Mouse (Mus musculus): ENCODE measurements around the gene Uqcr11.

Uqcr11 gene

DNA sequence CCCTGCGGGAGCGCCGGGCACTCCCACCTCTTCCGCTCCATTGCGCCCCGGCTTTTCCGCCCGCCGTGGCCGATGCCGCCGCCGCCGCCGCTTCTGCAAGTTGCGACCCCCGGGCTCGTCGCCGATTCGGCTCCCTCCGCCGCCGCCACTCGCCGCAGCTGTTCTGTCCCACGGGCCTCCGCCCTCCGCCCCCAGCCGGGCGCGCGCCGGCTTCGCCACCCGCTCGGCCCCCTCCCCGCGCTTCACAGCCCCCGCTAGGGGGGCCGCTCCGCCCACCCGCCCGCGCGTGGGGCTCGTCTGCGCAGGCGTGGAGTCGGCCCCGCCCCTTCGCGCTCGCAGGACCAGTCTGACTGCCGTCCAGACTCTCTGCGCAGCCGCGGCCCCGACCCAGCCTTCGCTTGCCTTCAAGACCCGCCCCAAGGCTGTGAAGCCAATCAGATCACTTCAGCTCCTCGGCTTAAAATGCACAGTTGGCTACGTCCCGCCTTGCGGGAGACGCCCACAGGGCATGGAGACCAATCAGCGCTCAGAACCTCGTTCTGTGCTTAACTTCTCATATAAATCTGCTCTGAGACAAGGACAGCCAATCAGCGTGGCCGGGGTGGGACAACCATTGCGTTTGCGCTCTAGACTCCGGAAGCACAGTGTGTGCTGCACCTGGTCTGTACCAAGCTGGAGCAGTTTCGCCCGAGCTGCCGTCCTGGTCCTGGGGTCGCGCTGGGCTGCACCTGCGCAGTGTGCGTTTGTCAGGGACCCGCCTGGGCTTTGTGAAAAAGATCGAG lies 7.2 kb downstream of the Uqcr11 start, which contains the start of gene Mbd3:
Gene Mbd3, minus strand, starts transcription at position 360 of the 782 bp plus-strand sequence.
- DNase-seq (ENCODE audit: low read depth, low spot score), result peak; percentile 99

DNA sequence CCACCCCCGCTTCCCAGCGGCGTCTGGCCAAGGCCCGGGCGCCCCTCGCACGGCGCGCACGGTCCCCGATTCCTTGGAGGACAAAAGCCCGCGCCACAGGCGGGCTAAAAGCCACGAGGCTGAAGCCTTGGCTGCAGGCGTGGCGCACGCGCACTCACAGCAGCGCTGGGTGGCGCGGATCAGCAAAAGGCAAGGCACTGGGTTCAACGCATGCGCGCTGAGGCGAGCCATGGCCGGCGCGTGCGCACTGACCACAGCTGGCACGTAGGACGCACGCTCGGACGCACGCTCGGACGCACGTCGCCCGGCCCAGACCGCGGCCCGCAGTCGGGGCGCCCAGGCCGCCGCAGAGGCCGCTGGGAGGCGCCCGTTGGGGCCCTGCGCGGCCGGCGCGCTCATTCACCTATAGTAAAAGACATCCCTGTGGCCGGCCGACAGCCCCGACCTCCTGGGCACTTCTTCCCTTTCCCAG lies 7.9 kb downstream of the Uqcr11 start:
- peak; percentile 98 for DNase-seq (ENCODE audit: low read depth, low spot score)

DNA sequence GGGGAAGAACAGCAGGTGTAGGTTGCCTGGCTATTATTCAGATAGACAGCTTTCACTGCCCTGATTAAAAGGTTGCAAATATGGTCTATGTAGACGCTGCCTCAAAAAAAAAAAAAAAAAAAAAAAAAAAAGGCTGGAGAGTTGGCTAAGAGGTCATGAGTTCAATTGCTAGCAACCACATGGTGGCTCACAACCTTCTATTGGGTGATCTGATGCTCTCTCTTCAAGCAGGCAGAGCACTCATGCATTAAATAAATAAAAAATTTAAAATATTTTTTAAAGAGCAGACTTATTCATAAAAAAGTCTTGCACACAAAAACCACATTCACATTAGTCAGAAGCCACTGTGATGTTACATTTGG lies 8.5 kb downstream of the Uqcr11 start:
- no peak for DNase-seq (ENCODE audit: low read depth, low spot score)

DNA sequence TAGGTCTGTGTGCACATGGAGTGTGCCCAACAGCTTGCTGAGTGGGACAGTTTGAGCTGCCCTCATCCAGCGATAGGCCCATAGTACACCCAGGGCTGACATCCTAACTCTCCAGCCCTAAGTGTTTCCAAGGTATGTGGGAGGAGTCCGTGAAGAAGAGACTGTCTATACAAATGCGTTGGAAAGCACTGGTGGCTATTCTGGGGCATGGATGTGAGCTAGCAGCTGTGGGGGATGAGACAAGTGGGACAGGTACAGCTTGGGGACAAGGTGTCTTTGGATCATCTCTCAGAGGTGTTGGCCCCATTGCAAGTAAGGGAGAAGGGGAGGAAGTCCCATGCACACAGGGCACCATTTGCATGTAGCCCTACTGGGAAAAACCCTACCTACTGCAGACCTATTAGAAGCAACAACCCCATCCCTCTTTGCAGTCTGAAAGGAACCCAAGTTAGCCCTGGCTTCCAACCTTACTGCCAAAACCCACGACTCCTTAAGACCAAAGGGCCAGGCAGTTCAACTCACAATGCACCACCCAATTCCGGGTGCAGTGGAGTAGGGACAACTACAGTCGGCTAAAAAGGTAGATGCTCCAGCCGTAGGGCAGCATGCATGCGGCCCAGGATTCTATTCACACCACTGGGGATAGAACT lies 9.0 kb downstream of the Uqcr11 start:
- no peak for DNase-seq (ENCODE audit: low read depth, low spot score)

DNA sequence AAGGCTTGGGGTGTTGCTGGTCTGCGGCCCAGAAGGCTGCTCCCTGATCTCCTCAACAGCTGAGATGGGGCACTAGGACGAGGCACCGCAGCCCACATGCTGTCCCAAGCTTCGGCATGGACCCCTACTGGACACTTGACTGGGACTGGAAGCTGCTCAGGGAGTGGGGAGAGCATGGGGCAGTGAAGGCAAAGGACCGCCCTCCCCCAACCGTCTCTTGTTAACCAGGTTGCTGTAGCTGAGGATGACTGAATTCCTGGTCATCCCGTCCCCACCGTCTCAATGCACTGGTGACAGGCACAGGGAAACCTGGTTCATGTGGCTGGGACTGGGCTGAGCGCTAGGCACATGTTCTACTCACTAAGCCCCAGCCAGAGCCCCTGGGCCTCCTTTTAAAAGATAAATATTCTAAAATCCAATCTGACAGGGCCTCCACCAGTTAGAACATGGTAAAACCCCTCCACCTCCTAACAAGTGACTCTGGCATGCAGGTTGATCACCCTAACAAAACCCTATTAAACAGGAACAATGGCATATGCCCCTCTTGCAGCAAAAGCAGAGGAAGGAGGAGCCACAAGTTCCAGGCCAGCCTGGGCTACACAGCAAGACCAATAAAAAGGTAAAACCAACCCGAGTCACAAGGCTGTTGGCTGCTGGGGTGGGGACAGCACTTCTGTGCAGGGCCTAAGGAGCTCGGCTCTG lies 9.7 kb downstream of the Uqcr11 start:
- DNase-seq (ENCODE audit: low read depth, low spot score), result no peak

DNA sequence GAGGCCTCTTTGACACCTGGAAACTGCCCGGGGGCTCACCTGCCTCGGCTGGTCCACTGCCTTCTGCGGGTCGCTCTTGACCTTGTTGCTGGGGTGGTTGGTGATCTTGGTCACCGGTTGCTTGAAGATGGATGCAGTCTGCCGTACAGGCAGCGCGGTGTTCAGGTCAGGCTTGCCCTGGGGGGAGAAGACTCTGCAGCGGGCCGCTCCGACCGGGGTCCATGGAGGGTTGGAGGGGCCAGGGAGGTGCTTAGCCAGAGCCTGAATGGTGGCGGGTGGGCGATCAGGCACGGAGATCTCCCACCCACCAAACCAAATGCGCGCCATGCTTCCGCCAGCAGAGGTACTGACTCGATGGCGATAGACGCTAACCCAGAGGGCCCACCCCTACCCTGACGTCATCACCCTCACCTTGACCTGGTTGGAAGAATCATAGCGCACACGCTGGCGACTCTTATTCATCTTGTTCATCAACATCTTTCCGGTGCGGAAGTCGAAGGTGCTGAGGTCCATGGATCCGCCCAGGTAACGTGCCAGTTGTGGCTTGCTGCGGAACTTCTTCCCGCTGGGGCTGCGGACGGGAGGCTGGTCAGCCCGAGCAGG lies 11.5 kb downstream of the Uqcr11 start:
- no peak for DNase-seq (ENCODE audit: low read depth, low spot score)

DNA sequence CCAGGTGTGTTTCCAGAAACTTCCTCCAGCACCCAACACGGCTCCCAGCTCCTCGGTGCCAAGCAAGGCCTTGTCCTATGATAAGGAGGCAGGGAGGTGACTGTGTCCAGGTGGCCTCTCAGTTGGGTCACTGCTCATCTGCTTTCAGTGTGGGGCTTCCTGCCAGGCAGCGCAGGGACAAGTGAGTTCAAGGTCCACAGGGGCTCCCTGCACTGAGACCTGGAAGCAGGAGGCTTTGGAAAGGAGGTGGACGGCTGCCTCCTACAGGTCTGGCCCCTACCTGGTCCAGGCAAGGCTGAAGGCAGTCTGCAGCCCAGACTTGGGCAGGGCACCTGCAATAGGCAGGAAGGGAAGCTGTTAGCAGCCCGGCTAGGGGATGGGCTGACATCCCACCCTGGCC lies 13.9 kb downstream of the Uqcr11 start:
- no peak for DNase-seq (ENCODE audit: low read depth, low spot score)

DNA sequence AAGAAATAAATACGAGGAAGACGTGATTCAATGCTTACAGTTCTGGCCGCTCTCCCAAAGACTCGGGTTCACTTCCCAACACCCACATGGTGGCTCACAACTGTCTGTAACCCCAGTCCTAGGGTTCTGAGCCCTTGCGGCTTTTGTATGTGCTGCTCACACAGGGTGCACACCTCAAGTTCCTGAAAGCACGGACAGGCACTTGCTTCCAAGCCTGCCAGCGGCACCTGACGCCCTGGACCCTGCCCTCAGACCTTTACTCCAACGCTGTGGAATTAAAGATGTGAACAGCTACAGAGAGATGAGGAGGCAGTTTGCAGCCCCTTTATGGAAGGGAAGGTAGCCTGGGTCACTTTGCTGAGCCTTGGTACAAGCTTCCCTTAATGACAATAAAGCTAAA lies 15.9 kb downstream of the Uqcr11 start:
- no peak for DNase-seq (ENCODE audit: low read depth, low spot score)

DNA sequence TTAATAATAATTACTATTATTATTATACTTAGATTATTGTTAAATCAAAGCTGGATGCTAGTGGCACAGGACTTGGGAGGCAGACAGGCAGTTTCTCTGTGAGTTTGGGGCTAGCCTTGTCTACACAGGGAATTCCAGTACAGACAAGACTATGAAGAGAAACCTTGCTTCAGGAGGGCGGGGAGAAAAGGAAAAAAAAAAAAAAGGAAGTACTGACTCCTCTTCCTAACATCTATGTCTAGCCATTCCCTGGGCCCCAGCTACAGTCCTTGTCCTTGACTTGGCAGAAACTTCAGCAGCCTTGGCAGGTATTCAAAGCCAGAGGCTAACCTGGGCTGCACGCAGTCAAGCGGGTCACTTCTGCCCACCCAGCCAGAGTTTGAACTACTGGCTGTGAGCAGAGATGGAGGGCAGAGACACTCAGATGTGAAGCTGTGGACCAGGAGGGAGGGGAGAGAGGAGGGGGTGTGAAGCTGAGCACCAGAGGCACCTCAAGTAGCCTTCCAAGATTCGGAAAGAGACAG lies 17.4 kb downstream of the Uqcr11 start:
- DNase-seq (ENCODE audit: low read depth, low spot score), result no peak

DNA sequence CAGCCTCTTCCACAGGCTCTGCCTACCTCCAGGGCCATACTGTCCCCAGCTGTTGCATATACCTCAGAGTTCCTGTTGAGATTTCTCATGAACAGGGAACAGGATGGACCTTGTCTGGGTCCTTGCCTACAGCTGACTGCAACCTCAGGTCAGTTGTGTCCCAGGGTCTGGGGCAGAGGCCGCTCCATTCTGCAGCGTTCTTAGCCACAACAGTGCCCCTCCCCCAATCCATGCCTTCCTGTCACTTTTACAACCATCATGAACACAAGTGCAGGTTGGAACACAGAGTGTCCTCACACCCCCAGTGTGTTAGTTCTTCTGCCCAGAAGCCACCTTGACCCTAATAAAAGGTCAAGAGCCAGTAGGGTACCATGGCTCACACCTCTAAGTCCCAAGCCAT lies 17.9 kb downstream of the Uqcr11 start:
- no peak for DNase-seq (ENCODE audit: low read depth, low spot score)

DNA sequence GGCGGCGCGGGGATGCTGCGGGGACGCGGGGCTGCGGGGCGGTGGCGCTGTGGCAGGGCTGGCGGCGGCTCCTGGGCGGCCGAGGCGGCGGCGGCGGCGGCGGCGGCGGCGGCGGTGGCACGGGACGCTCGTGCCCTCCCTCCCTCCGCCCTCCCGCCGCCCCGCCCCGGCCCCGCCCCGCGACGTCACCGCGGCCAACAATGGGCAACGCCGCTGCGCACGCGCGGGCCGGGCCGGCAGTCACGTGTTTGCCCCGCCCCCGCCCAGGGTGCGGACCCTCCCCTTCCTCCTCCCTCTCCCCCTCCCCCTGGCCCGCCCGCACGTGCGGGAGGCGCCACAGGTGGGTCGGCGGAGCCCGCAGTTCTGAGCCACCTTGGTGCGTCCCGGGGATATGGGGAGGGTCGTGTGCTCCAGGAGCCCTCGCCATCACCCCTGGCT lies 19.1 kb downstream of the Uqcr11 start, which contains the start of gene Mex3d:
Gene Mex3d, minus strand, starts transcription at position 138 of the 438 bp plus-strand sequence.
- DNase-seq (ENCODE audit: low read depth, low spot score), result peak; percentile 85

DNA sequence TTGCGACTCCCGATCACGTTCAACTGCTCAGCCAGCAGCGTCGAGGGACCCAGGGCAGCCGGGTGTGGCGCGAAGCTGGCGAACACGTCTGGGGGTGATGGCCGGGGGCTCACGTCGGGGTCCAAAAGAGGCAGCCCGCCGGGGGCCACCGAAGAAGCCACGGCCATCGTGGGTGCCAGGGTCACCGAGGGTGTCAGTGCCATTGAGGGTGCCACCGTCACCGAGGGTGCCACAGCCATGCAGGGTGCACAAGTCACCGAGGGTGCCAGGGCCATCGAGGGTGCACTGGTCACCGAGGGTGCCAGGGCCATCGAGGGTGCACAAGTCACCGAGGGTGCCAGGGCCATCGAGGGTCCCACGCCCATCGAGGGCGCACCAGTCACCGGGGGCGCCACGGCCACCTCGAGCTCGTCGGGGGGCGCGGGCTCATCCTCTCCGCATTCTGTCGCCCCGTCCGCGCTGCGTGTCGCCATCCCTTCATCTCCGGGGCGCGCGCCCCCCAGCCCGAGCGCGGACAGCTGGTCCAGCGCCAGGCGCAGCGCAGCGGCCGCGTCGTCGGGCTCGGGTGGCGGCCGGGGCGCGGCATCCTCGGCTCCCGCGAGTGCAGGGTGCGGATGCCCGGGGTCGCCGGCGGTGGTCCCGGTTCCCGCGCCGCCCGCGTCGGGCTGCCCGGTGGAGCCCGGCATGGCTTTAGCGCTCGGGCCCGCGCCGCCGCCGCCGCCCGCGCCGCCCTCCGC lies 19.7 kb downstream of the Uqcr11 start:
- DNase-seq (ENCODE audit: low read depth, low spot score), result no peak

DNA sequence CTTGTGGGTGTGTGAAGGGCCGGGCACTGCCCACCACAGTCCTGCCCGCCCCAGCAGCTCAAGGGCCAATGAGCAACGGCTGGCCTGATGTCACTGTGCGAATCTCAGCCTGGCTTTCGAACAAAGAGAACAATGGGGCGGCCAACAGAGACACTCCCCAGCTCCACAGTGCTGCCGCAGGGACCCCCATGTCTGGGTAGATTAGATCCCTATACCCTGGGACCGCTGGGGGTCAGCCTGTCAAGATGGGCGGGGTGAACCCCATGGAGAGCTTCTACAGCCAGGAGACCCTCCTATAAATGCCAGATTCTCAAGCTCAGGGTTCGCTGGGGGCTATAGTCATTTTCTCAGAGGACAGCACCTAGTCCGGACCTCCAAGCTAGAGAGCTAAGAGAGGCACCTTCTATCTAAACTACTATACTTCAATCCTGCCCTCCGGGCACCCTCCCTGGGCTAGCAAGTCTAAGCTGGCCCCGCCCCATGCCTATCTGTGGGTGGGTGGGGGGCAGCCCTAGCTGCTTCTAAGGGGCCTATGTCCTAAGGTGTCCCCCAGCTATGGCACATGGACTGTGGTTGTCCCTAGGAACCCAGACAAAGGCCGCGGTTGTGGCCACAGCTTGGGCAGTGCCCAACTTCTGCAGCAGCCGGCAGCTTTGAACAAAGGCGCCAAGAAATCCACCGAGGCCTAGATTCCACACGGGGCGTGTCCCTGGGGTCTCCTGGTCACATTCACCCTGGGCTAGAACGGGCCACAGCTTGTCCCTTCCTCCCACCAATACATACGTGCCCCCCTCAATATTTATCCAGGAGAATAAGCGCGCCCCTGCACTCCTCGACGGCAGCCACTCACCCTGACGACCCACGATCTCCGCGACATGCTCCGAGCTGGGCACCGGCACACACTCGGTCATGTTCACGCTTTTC lies 20.6 kb downstream of the Uqcr11 start:
- no peak for DNase-seq (ENCODE audit: low read depth, low spot score)

DNA sequence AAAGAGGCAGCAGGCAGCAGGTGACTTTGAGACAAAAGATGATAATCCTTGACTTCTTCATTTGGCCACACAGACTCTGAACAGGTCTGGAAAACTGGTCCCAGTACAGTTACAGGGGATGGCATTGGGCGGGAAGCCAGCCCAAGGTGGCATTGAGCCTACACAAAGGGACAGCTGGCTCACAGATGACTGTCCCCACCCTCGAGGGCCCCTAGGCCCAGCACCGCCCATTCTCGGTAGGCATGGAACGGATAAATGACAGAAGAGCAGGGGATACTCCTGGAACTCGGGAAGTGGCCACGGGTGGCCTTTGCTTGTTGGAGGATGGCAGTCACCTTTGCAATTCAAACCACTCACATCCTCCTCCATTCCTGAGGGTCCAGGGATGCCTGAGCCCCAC lies 21.3 kb downstream of the Uqcr11 start:
- DNase-seq (ENCODE audit: low read depth, low spot score), result no peak

DNA sequence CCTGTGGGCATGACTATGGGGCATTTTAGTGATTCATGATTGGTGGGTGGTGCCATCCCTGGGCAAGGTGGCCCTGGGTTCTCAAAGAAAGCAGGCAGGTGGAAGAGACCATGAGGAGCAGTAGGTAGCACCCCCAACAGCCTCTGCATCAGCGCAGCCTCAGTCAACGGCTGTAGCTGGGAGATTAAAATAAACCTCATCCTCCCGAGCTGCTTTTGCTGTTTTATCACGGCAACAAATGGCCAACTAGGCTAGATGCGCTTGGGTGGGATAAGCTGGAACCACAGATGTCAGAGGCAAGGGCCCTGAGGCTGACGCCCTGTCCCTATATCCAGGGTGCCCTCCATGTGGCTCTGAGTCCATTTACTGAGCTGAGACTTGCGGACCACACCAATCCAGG lies 21.9 kb downstream of the Uqcr11 start:
- no peak for DNase-seq (ENCODE audit: low read depth, low spot score)

DNA sequence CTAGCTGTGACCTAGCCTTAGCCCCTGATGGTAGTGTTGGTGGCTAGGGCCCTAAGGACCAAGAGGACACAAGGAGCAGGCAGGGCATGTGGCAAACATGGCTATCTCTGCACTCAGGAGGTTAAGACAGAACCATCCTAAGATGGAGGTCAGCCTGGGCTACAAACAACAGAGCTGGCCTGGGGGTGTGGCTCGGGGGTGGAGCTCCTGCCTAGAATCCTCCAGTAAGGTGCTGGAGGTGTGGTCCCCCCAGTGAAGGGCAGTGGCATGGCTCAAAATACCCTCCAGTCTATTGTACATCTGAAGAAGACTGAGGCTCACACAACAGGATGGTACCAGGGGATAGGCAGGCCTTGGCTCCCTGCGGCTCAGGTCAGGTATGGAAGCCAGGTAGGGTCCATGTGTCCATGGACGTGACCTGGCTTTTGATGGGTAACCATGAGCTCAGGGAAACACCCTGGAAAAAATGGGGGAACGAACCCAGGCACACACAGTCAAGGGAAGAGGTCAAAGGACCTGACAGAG lies 22.5 kb downstream of the Uqcr11 start:
- DNase-seq (ENCODE audit: low read depth, low spot score), result no peak

DNA sequence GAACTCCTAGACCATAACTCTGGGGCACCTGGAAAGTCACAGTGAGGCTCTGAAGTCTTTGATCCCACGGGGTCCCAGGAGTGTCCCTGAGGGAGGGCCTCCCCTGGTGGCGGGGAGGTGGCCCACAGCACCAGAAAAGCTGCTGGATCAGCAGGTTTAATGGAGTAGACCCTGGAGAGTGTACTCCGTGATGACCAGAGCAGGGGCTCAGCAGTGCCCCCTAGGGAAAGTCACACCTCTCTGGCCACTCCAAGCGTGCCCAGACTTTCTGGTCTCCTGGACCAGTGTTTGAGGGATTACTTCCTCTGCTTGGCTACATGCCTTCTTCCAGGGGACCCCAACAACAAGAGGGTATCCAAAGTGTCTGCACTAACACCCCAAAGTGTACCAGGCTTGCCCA lies 23.2 kb downstream of the Uqcr11 start:
- DNase-seq (ENCODE audit: low read depth, low spot score), result no peak

DNA sequence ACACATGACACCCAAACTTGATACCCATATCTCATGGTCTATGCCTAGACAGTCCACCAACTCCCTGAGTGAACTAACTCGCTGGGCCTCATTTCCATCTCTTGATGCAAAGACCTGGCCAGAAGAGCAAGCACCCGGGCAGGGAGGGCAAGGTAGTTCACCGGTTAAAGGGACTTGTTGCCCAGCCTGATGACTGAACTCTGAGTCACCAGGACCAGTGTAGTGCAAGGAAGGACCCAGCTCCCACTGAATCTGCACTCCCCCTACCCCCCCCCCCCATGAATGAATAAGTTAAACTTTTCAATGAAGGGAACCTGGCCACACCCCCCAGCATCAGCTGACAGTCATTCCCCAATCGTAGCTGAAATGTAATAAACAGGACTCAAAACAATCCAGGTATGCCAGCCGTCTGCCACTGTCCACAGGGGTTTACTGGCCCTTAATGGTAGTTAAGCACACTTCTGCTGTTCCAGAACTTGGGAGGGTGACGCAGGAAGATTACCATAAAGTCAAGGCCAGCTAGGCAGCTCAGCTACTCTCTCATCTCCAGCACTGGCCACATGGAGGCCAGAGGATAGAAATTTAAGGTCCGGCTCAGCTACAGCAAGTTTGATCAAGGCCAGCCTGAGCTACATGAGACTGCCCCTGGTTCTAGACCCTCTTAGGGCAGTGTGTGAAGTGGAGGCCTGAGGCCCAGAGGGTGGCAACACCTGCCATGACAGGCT lies 23.8 kb downstream of the Uqcr11 start:
- no peak for DNase-seq (ENCODE audit: low read depth, low spot score)

DNA sequence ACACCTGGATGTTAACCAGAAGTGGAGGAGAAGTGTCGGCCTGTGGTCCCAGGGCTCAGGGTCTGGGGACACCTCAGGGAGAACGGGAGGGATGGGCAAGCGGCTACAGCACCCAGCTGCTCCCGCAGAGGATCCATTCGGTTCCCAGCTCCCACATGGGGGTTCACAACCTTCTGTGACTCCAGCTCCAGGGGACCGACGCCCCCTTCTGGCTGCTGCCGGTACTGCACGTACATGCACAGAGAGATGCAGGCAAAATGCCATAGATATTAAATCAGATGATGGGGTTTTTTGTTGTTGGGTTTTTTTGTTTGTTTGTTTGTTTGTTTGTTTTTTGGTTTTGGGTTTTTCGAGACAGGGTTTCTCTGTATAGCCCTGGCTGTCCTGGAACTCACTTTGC lies 28.9 kb downstream of the Uqcr11 start:
- no peak for DNase-seq (ENCODE audit: low read depth, low spot score)
